Mouse (Mus musculus) forebrain, embryonic 10.5 days (tissue): ENCODE data around the gene Mmp11. TPM values are rescaled to one million over a fixed set of nuclear protein-coding genes. Genes with fewer than 3 reads are reported as not detected.

Source experiments
- DNase-seq: peaks from one replicate; pipeline ENCODE4 v3.0.0-alpha.2; 2017; ENCODE audit warnings: low spot score; ENCODE audit errors: extremely low spot score
- H3K27ac ChIP-seq: fragments of 300-500 bp; sonication (generic); 2 replicates; pipeline ENCODE4 v1.5.1; 2016; ENCODE audit warnings: mild to moderate bottlenecking
- H3K27me3 ChIP-seq: fragments of 300-500 bp; sonication (generic); 2 replicates; pipeline ENCODE4 v1.6.1; 2016; ENCODE audit warnings: mild to moderate bottlenecking; ENCODE audit not compliant: poor library complexity, severe bottlenecking
- H3K36me3 ChIP-seq: fragments of 300-500 bp; sonication (generic); replicated peaks from 2 replicates; pipeline ENCODE4 v1.6.1; 2016; ENCODE audit warnings: mild to moderate bottlenecking, moderate library complexity
- H3K4me1 ChIP-seq: fragments of 300-500 bp; sonication (generic); 2 replicates; pipeline ENCODE4 v1.6.1; 2016
- H3K4me3 ChIP-seq: fragments of 300-500 bp; sonication (generic); 2 replicates; pipeline ENCODE4 v1.5.1; 2016; ENCODE audit warnings: mild to moderate bottlenecking, moderate library complexity
- H3K9me3 ChIP-seq: fragments of 300-500 bp; sonication (generic); 2 replicates; pipeline ENCODE4 v1.6.1; 2016; ENCODE audit warnings: mild to moderate bottlenecking, moderate library complexity
- WGBS: fragments of 180-500 bp; shearing (Covaris S2); methylation state at CpG from one replicate; pipeline ENCODE4 v1.1.7; 2016; 5-methylcytosine and 5-hydroxymethylcytosine counted together
- polyA plus RNA-seq: library from polyadenylated mRNA; unstranded; fragments of >200 nt; fragmentation: Nextera tagmentation; extraction: Ambion mirVana; gene quantifications from 2 replicates; pipeline ENCODE4 v1.2.1, GENCODE M21; 2016

The Mmp11 gene
- polyA plus RNA-seq: 22.5 and 24.6 TPM in 2 replicates

DNA sequence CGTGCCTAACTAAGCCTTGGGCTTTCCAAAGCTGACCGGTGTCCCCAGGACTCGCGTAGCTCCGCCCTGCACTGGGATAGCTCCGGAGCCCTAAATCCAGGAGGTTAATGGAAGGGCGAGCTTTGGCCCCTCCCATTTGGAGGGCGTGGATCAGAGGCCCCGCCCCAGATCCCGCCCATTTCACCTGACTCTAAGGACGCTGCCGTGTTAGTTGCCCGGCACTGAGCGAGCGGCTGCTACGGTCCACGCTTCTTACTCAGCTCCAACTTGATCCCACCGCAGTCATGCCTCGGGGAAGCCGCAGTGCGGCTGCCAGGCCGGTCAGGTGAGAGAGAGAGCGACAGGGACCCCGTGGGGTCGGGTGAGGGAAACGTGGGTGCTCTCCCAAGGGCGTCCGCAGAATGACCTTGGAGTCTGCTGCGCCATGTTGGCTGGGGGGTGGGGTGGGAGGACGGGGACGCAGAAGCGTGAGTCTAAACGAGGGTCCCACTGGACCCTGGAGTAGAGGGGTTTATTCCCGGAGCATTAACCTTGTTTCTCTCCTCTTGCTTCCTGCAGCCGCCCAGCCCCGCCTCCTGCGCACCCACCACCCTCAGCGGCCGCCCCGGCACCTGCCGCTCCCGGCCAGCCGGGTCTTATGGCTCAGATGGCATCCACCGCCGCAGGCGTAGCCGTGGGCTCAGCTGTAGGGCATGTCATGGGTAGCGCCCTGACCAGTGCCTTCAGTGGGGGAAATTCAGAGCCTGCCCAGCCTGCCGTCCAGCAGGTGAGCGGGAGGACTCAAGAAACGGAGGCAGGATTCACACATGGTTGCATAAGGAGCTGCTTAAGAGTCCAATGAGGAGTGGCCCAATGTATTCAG is at the start of gene Mmp11:
Gene Mmp11, minus strand, starts transcription at position 817 of the 862 bp plus-strand sequence.
- H3K27me3 ChIP-seq: peaks cover 92% of the 10 kb centered on the region
- WGBS: 2% methylated on average over 51 of the region's 51 CpGs
- no peaks in the 10 kb centered on the region for H3K9me3 ChIP-seq
- no peaks in the 10 kb centered on the region for H3K36me3 ChIP-seq
- peaks cover 57% of the 10 kb centered on the region for H3K4me1 ChIP-seq
- H3K4me3 ChIP-seq: peak within 1 kb of the TSS; percentile 70
- DNase-seq: peak; percentile 78
- peak within 1 kb of the TSS; percentile 66 for H3K27ac ChIP-seq

DNA sequence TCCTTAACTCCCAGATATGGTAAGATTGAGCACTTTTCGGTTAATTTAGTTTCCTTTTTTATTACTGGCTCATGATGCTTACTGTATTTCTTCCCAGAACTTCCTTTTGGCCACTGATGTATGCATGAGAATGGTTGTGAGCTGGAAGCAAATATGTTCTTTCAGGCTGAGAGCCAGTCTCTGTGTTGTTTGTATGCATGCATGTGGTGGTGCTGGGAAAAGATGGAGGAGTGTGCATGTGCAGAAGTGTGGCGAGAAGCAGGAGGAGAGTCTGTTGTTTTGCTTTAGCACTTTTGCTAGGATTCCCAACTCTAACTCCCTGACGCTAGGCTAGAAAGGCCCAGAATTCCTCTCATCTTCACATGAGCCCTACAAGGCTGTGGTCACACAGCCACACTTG is 43.1 kb upstream of the Mmp11 start:
- 82% methylated on average over 3 of the region's 3 CpGs for WGBS
- Histone ChIP-seq H3K9me3 (no peaks in the 10 kb centered on the region), H3K4me1 (peaks cover 5% of the 10 kb centered on the region), H3K4me3 (no peak overlapping the region), H3K27ac (no peak overlapping the region), H3K27me3 (no peaks in the 10 kb centered on the region), H3K36me3 (no peaks in the 10 kb centered on the region)
- no peak for DNase-seq

DNA sequence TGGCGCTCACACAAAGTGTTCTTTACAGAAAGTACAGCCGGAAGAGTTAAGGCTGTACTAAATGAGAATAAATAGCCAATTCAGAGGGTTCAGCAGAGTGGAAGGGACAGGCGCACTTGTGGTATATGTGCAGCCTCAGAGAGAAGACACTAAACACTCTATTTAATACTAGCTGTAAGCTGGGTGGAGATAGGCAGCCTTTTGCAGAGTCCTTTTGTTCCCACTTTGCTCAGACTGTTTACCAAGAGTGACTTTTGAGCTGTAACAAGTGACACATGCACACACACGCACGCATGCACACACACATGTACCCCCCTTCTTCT is 42.5 kb upstream of the Mmp11 start:
- no peak for DNase-seq
- H3K27ac ChIP-seq: no peak overlapping the region
- no peaks in the 10 kb centered on the region for H3K27me3 ChIP-seq
- H3K4me3 ChIP-seq: no peak overlapping the region
- H3K4me1 ChIP-seq: peaks cover 5% of the 10 kb centered on the region
- H3K9me3 ChIP-seq: no peaks in the 10 kb centered on the region
- 85% methylated on average over 5 of the region's 5 CpGs for WGBS
- no peaks in the 10 kb centered on the region for H3K36me3 ChIP-seq

DNA sequence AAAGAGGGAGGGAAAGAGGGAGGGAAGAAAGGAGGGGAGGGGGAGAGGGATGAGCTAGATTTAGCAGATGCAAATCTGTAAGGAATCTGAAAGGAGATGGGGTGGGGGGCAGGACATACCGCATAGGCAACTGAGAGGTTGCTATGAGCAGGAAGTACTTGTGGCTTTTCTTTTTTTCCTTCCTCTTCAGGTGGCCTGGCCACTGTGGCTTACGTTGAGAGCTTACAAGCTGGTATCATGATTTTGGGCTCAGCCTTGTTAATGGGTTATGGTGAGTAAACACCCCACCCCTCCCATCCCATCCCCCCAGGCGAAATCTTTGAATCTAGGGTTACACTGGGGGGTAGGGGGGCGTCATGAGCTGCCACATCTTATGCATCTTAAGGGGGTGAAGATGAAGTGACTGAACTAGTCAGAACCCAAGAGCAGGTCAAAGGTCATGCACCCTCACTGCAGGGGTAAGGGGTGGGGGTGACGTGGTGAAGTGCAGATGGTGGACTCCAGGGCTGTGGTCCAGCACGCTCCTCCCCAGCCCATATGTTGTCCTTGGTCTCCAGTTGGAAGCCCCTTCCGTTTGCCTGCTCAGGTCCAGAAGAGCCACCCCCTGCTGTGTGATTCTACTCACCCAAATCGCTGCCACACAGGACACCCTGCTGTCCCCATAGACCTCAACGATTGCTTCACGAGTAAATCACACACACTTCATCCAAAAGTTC is 42.0 kb upstream of the Mmp11 start:
- Histone ChIP-seq H3K36me3 (no peaks in the 10 kb centered on the region), H3K9me3 (no peaks in the 10 kb centered on the region), H3K4me1 (peaks cover 5% of the 10 kb centered on the region), H3K4me3 (no peak overlapping the region), H3K27ac (no peak overlapping the region), H3K27me3 (no peaks in the 10 kb centered on the region)
- WGBS: 61% methylated on average over 10 of the region's 10 CpGs
- DNase-seq: no peak

DNA sequence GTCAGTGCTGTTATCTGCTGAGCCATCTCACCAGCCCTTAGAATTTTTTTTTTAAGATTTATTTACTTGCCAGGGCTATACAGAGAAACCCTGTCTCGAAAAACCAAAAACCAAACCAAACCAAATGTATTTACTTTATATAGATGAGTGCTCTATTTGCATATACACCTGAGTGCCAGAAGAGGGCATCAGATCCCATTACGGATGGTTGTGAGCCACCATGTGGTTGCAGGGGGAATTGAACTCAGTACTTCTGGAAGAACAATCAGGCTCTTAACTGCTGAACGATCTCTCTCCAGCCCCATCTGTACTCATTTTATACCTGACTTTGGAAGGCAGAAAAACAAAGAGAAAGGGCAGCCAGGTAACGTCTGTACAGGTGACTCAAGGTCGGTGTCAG is 38.9 kb upstream of the Mmp11 start:
- H3K27ac ChIP-seq: no peak overlapping the region
- H3K36me3 ChIP-seq: no peaks in the 10 kb centered on the region
- H3K4me1 ChIP-seq: peaks cover 5% of the 10 kb centered on the region
- no peaks in the 10 kb centered on the region for H3K27me3 ChIP-seq
- WGBS: 74% methylated on average over 5 of the region's 5 CpGs
- DNase-seq: no peak
- no peak overlapping the region for H3K4me3 ChIP-seq
- H3K9me3 ChIP-seq: no peaks in the 10 kb centered on the region

DNA sequence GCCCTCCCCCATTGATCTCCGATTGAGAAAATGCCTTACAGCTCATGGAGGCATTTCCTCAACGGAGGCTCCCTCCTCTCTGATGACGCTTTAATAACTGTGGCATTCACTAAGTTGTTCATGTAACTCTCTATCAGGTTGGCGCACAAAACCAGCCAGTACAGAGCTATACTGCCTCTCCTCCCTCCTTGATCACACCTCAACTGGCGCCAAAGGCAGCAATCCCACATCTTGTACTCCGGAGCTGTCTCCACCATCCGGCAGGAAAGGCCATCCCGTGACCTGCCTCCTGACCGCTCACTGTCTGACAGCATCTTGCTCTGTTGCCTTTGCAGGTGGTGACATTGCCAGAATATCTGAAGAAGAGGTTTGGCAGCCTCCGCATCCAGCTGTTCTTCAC is 37.5 kb upstream of the Mmp11 start:
- H3K27ac ChIP-seq: no peak overlapping the region

DNA sequence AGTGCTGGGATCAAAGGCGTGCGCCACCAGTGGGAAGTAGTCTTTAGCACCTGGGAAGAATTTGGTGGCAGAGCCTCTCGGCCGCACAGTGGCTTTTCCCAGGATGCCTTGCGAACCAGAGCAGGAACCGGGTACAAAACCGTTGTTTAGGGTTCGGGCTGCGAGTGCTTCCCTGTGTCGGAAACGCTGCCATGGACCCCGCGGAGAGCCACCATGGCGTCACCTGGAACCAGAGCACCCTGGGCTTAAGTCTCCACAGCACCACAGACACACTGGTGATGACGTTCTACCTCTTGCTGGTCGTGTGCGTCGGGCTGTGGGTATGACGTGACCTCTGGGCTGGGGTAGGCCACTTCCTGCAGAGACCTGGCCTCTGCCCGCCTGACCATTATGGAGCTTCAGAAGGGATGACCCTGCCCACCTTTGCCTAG is 18.1 kb upstream of the Mmp11 start, which contains the start of gene Gm5134:
Gene Gm5134, plus strand, starts transcription at position 134 of the 431 bp plus-strand sequence.
- DNase-seq: no peak
- H3K4me3 ChIP-seq: peak within 1 kb of the TSS; percentile 40
- 0 out of 2 replicates have a peak within 1 kb of the TSS, but pooled peaks have one; percentile 35 for H3K27ac ChIP-seq
- 39% methylated on average over 20 of the region's 20 CpGs for WGBS
- H3K36me3 ChIP-seq: no peaks in the 10 kb centered on the region
- peaks cover 31% of the 10 kb centered on the region for H3K27me3 ChIP-seq
- peaks cover 24% of the 10 kb centered on the region for H3K4me1 ChIP-seq
- H3K9me3 ChIP-seq: no peaks in the 10 kb centered on the region

More for the DNA sequence above, 37.5 kb upstream of the Mmp11 start:
- Histone ChIP-seq H3K27me3 (no peaks in the 10 kb centered on the region), H3K4me1 (peaks cover 5% of the 10 kb centered on the region), H3K4me3 (no peak overlapping the region), H3K36me3 (no peaks in the 10 kb centered on the region), H3K9me3 (no peaks in the 10 kb centered on the region)
- no peak for DNase-seq
- 93% methylated on average over 10 of the region's 10 CpGs for WGBS

DNA sequence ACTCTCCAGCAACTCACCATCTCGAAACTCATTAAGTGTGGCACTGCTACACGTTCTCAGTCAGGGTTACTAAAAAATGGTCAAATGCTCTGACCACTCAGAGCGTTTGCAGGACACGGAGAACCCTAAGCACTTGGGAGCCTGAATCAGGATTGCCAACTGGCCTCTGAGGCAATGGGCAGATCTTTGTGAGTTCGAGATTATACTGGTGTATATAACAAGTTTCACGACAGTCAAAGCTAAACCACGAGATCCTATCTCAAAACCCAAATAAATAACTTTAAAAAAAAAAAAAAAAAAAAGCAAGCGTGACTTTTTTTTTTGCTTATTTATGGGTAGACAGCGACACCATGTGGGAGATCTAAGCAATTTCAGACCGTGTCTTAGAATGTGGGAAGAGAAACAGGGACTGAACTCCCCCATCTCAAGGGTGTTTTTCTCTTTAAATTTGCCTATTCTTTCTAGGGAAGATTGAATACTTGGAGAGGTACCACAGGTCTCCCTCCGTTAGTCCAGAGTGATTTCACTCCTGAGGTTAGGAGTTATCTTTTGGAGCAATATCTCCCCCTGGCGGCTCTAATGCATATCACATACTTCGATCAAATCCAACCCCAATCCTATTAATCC is 15.2 kb upstream of the Mmp11 start:
- peak overlapping the region; percentile 58 for H3K4me3 ChIP-seq
- peak overlapping the region; percentile 72 for H3K27ac ChIP-seq
- H3K27me3 ChIP-seq: peaks cover 50% of the 10 kb centered on the region
- peak; percentile 54 for DNase-seq
- H3K4me1 ChIP-seq: peaks cover 24% of the 10 kb centered on the region
- 5% methylated on average over 13 of the region's 13 CpGs for WGBS
- H3K36me3 ChIP-seq: no peaks in the 10 kb centered on the region
- H3K9me3 ChIP-seq: no peaks in the 10 kb centered on the region

DNA sequence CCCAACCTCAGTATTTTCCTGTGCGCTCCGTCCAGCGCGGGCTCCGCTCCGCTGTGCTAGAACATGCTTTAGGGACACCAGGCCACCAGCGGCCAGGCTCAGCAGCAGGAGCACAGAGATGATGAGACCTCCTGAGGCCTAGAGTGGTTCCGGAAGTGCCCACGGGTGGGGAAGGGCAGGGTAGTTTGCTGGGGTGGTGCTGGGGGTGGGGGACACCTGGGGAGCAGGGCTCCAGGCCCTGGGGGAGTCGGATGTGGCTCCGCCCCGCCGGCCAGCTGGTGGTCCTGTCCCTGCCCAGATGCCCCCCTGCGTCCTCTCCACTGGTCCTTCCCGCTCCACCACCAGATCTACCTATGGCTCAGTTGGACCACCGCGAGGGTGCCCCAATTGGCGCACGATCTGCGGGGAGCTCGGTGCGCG is 14.5 kb upstream of the Mmp11 start:
- Histone ChIP-seq H3K9me3 (no peaks in the 10 kb centered on the region), H3K4me3 (peak overlapping the region; percentile 58), H3K27me3 (peaks cover 50% of the 10 kb centered on the region), H3K27ac (peak overlapping the region; percentile 72), H3K36me3 (no peaks in the 10 kb centered on the region), H3K4me1 (peaks cover 24% of the 10 kb centered on the region)
- under 1% methylated on average over 23 of the region's 23 CpGs for WGBS
- DNase-seq: no peak

DNA sequence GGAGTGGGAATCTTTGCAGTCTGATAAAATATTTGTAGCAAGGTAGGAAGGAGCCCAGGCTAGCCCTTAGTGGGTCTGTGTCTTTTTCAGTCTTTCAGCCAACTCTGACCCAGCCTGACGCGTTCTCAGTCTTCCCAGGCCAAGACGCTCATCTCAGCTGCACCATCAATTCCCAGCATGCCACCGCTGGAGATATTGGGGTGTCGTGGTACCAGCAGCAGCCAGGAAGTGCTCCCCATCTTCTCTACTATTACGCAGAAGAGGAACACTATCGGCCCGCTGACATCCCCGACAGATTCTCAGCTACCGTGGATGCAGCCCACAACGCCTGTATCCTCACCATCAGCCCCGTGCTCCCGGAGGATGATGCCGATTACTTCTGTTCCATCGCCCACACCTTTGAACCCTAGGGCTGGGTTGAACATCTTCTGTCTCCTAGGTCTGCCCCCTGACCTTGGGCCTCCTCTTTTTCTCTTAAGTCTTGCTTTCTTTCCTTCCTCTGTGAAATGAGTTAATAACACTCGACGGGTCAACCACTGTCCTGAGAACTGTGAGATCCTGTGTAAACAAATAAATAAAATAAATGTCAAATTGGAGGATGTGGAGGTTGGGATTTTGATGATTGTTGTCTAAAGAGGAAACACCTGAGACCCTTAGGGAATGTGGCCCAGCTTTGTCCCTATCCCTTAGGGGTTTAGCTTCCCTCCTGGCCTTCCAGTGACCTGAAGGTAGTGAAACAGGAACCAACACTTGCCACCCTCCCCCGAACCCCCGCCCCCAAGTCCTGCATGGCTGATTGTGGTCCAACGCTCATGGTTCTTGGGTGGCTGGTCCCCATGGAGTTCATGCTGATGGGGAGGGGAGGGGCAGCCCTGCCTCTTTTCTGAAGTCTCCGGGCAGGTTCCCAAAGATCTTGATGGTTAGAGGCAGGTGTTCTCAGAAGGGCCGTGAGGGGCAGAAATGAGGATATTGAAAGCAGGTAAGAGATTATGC is 13.1 kb upstream of the Mmp11 start:
- Histone ChIP-seq H3K4me1 (peaks cover 21% of the 10 kb centered on the region), H3K9me3 (no peaks in the 10 kb centered on the region), H3K27me3 (peaks cover 50% of the 10 kb centered on the region), H3K36me3 (no peaks in the 10 kb centered on the region), H3K27ac (no peak overlapping the region), H3K4me3 (no peak overlapping the region)
- 83% methylated on average over 22 of the region's 22 CpGs for WGBS
- no peak for DNase-seq

DNA sequence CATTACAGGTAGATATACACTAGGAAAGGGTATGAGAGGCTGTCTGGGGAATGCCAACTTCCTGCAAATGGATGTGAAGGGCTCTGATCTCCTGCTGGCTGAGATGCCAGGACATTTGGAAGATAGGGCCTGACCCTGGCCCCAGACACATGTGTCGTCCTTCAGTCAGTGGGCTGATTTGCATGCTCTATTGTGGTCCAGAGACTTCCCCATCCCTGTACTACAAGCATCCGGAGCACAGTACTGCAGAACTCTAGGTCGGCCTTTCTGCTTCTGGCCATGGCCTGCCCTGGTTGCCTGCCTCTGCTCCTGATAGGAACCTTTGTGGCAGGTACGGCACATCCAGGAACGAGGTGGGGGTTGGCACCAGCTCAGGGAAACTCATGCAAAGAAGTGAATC is 11.8 kb upstream of the Mmp11 start:
- H3K27ac ChIP-seq: no peak overlapping the region
- H3K4me1 ChIP-seq: peaks cover 25% of the 10 kb centered on the region
- WGBS: 77% methylated on average over 5 of the region's 5 CpGs
- H3K4me3 ChIP-seq: no peak overlapping the region
- no peak for DNase-seq
- no peaks in the 10 kb centered on the region for H3K36me3 ChIP-seq
- H3K9me3 ChIP-seq: no peaks in the 10 kb centered on the region
- H3K27me3 ChIP-seq: peaks cover 47% of the 10 kb centered on the region

DNA sequence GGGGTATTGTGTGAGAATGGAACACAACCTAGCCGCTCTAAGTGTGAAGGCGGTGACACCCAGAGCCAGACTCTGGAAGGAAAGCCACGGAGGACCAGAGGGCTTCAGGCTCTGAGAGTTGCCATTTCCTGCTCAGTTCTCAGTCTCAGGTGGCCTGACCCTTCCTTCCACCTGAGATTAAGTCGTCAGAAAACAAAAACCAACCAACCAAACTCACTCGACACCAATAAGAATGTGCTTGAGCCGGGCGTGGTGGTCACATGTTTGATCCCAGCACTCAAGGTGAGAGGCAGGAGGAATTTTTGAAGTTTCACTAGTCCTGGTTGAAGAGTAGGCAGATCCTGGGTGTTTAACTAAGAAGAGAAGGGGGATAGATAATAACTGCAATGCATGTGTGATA is 9.6 kb upstream of the Mmp11 start:
- H3K36me3 ChIP-seq: no peaks in the 10 kb centered on the region
- no peak overlapping the region for H3K4me3 ChIP-seq
- no peak for DNase-seq
- 93% methylated on average over 7 of the region's 7 CpGs for WGBS
- H3K27me3 ChIP-seq: peaks cover 48% of the 10 kb centered on the region
- peaks cover 26% of the 10 kb centered on the region for H3K4me1 ChIP-seq
- no peaks in the 10 kb centered on the region for H3K9me3 ChIP-seq
- no peak overlapping the region for H3K27ac ChIP-seq
